Mouse (Mus musculus) heart, embryonic 14.5 days (tissue): ENCODE measurements around the gene Stx6. TPM values are rescaled to one million over a fixed set of nuclear protein-coding genes. Genes with fewer than 3 reads are reported as not detected.

Source experiments
- ATAC-seq: fragments of 200-750 bp; cut with Nextera tagmentation; 2 replicates; pipeline ENCODE4 v1.8.0; 2017; ENCODE audit warnings: low read depth, moderate TSS enrichment; ENCODE audit not compliant: insufficient number of reproducible peaks, insufficient read depth, low FRiP score
- H3K27ac ChIP-seq, 2 experiments: fragments of 200-500 bp in 1 of 2; fragments of 300-500 bp in 1 of 2; sonication (generic) in 1 of 2; replicated peaks in 1 of 2; 2 replicates each; pipeline ENCODE4 v1.5.1; 2012 to 2014; ENCODE audit warnings: low read depth in 2 of 2, low read length in 2 of 2, control low read depth in 1 of 2, mild to moderate bottlenecking in 1 of 2, mixed read lengths in 1 of 2; ENCODE audit not compliant: control insufficient read depth in 1 of 2, insufficient read depth in 1 of 2
- H3K27me3 ChIP-seq: fragments of 300-500 bp; sonication (generic); 2 replicates; pipeline ENCODE4 v1.6.1; 2014; ENCODE audit warnings: mild to moderate bottlenecking, low read length, control low read depth; ENCODE audit not compliant: control insufficient read depth, insufficient read depth
- H3K36me3 ChIP-seq: fragments of 300-500 bp; sonication (generic); 2 replicates; pipeline ENCODE4 v1.6.1; 2014; ENCODE audit warnings: mild to moderate bottlenecking, control low read depth, low read length, mixed read lengths; ENCODE audit not compliant: control insufficient read depth, insufficient read depth
- H3K4me1 ChIP-seq, 2 experiments: fragments of 200-500 bp in 1 of 2; fragments of 300-500 bp in 1 of 2; sonication (generic) in 1 of 2; 2 replicates each; pipeline ENCODE4 v1.6.1; 2012 to 2014; ENCODE audit warnings: low read length in 2 of 2, control low read depth in 1 of 2, mixed read lengths in 1 of 2; ENCODE audit not compliant: control insufficient read depth in 2 of 2, insufficient read depth in 2 of 2
- H3K4me2 ChIP-seq: fragments of 300-500 bp; sonication (generic); 2 replicates; pipeline ENCODE4 v1.6.1; 2014; ENCODE audit warnings: mild to moderate bottlenecking, low read length
- H3K4me3 ChIP-seq, 2 experiments: fragments of 200-500 bp in 1 of 2; fragments of 300-500 bp in 1 of 2; sonication (generic) in 1 of 2; 2 replicates each; pipeline ENCODE4 v1.5.1; 2012 to 2014; ENCODE audit warnings: low read length in 2 of 2, mild to moderate bottlenecking in 2 of 2, control low read depth in 1 of 2, low read depth in 1 of 2, moderate library complexity in 1 of 2; ENCODE audit not compliant: control insufficient read depth in 1 of 2, insufficient read depth in 1 of 2
- H3K9ac ChIP-seq: fragments of 300-500 bp; sonication (generic); 2 replicates; pipeline ENCODE4 v1.6.1; 2014; ENCODE audit warnings: mild to moderate bottlenecking, low read length
- H3K9me3 ChIP-seq: fragments of 300-500 bp; sonication (generic); 2 replicates; pipeline ENCODE4 v1.6.1; 2016; ENCODE audit warnings: low read length, control low read depth; ENCODE audit not compliant: control insufficient read depth
- WGBS: fragments of 180-500 bp; shearing (Covaris S2); extraction: QIAGEN DNeasy Blood & Tissue Kit; methylation state at CpG from one replicate; pipeline ENCODE4 v1.1.7; 2014; 5-methylcytosine and 5-hydroxymethylcytosine counted together
- polyA plus RNA-seq: library from polyadenylated mRNA; unstranded; fragments of >200 nt; fragmentation: Nextera tagmentation; extraction: Ambion mirVana; gene quantifications from 2 replicates; pipeline ENCODE4 v1.2.1, GENCODE M21; 2014

Gene Stx6
- polyA plus RNA-seq = 54.8 and 56.4 TPM in 2 replicates

DNA sequence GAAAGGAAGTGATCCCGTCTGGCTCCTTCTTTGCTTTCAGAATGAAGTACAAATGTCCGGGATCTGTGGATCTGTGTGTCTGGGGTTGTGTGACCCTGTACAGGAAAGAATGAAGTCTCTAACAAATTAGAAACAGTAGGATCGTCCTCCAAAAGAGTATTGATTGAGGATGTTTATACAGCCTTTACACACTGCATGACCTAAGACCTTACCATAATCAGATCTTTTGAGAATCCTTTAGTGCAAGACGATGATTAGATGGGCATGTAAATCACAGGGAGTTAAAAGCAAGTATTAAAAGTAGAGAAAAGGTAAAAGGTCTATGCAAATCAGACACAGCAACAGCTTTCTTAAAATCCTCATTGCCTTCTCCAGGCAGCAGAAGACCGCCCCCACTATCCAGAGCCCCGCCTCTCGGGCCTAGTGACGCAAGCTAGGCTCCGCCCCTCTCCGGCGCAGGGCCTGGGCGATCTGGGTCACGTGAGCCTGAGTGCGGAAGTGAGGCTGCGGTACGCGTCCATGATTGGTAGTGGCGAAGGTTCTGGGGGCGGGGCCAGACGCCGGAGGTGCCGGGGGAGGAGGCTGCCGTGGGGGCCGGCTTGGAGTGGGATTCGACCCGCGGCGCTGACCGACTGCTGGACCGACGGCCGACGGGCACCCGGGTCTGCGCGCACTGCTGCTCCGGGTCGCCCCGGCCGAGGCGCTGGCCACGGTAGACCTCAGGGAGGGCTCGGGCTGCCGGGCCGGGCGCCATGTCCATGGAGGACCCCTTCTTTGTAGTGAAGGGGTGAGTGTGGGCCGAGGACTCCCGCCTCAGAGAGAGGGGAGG lies at the start of gene Stx6:
Gene Stx6, plus strand, starts transcription at position 575 of the 829 bp plus-strand sequence.
- Histone ChIP-seq H3K4me2 (peak within 1 kb of the TSS; percentile 66), H3K9me3 (no peaks in the 10 kb centered on the region), H3K9ac (peak within 1 kb of the TSS; percentile 89), H3K27ac (peak within 1 kb of the TSS; percentile 76 to 88), H3K27me3 (no peaks in the 10 kb centered on the region), H3K4me1 (peaks cover 2 to 7% of the 10 kb centered on the region in 2 experiments; a peak in 1 of 4 replicates), H3K4me3 (peak within 1 kb of the TSS; percentile 96 to 98), H3K36me3 (no peaks in the 10 kb centered on the region)
- ATAC-seq = peak; percentile 96
- WGBS = 3% methylated on average over 48 of the region's 48 CpGs

- H3K9ac ChIP-seq = peak overlapping the region; percentile 25; the same call in 1 of the 2 replicates
- no peaks in the 10 kb centered on the region for H3K9me3 ChIP-seq
- H3K4me1 ChIP-seq = peaks cover 31 to 36% of the 10 kb centered on the region in 2 experiments
- H3K4me2 ChIP-seq = peak overlapping the region; percentile 42
- whole genome bisulfite sequencing = 11% methylated on average over 18 of the region's 18 CpGs
- no peaks in the 10 kb centered on the region for H3K27me3 ChIP-seq
- peak overlapping the region in 1 of 2 experiments; percentile 12; a peak in 1 of 4 replicates for H3K4me3 ChIP-seq
- ATAC-seq = no peak
- H3K36me3 ChIP-seq = no peaks in the 10 kb centered on the region
- peak overlapping the region; percentile 80 to 89 for H3K27ac ChIP-seq
Observed at GRCm38 (mm10) chr1:155109387-155110350, 48.8 kb upstream of the Stx6 start.

- no peak overlapping the region for H3K9ac ChIP-seq
- H3K4me2 ChIP-seq = no peak overlapping the region
- H3K36me3 ChIP-seq = no peaks in the 10 kb centered on the region
- no peaks in the 10 kb centered on the region for H3K27me3 ChIP-seq
- H3K27ac ChIP-seq = 0 out of 4 replicates have a peak overlapping the region, but pooled peaks of 1 of the 2 experiments have one; percentile 4
- ATAC-seq = no peak
- H3K4me3 ChIP-seq = no peak overlapping the region
- WGBS = 34% methylated on average over 6 of the region's 6 CpGs
- no peaks in the 10 kb centered on the region for H3K9me3 ChIP-seq
- H3K4me1 ChIP-seq = peaks cover 31 to 36% of the 10 kb centered on the region in 2 experiments
Observed at GRCm38 (mm10) chr1:155111491-155111890, 47.0 kb upstream of the Stx6 start.

DNA sequence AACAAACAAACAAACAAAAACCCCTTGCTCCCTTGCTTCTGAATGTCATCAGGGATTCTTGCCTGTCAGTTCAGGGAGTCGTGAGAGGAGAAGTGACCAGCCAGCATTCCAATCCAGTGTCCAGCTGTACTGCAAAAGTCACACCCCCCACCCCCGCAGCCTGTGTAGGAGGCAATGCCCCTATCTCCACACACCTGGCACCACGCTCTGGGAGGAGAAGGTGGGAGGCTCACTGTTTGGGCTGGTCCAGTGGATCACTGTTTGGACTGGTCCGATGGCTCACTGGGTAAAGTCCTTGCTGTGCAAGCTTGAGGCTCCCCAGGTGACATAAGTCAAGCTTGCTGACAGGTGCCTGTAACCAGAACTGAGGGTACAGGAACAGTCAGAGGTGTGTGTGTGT lies 46.4 kb upstream of the Stx6 start:
- ATAC-seq = no peak
- H3K9me3 ChIP-seq = no peaks in the 10 kb centered on the region
- H3K4me1 ChIP-seq = peaks cover 31 to 36% of the 10 kb centered on the region in 2 experiments
- no peak overlapping the region for H3K27ac ChIP-seq
- H3K9ac ChIP-seq = 0 out of 2 replicates have a peak overlapping the region, but pooled peaks have one; percentile 21
- H3K4me3 ChIP-seq = no peak overlapping the region
- no peaks in the 10 kb centered on the region for H3K36me3 ChIP-seq
- WGBS = 33% methylated on average over 4 of the region's 4 CpGs
- no peak overlapping the region for H3K4me2 ChIP-seq
- no peaks in the 10 kb centered on the region for H3K27me3 ChIP-seq

DNA sequence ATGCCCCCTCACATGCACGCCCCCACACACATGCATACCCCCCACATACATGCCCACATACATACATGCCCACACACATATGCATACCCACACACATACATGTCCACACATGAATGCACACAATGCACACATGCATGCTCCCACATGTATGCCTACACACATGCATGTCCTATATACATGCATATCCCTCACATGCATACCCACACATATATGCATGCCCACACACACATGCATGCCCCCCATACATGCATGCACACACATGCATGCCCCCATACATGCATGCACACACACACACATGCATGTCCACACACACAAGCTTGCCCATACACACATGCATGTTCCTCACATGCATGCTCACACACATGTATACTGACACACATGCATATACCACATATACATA lies 45.6 kb upstream of the Stx6 start:
- Histone ChIP-seq H3K27ac (no peak overlapping the region), H3K4me1 (peaks cover 31 to 36% of the 10 kb centered on the region in 2 experiments), H3K4me3 (no peak overlapping the region), H3K27me3 (no peaks in the 10 kb centered on the region), H3K4me2 (no peak overlapping the region), H3K9ac (no peak overlapping the region), H3K36me3 (no peaks in the 10 kb centered on the region), H3K9me3 (no peaks in the 10 kb centered on the region)
- 90% methylated on average over 1 of the region's 1 CpGs for WGBS
- no peak for ATAC-seq

DNA sequence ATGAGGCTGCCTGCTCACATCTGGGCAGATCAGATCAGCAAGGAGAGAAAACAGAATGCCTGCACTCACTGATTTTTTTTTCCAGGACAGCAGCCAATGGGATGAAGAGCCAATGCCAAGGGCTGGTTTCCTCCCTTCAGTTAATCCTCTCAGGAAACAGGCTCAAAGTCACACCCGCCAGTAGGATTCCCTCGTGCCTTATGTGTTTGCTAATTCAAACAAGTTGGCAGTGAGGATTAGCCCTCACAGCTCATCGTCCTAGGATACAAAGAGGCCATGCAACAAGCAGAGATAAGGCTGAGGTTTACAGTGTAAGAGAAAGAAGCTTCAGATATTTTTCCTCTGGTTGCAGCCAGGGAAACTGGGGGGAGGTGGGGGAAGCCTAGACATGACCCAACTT lies 44.6 kb upstream of the Stx6 start:
- Histone ChIP-seq H3K4me2 (no peak overlapping the region), H3K4me3 (no peak overlapping the region), H3K27ac (peak overlapping the region in 1 of 2 experiments; percentile 20; a peak in 1 of 4 replicates), H3K4me1 (peaks cover 23 to 27% of the 10 kb centered on the region in 2 experiments), H3K9ac (no peak overlapping the region), H3K27me3 (no peaks in the 10 kb centered on the region), H3K36me3 (no peaks in the 10 kb centered on the region), H3K9me3 (no peaks in the 10 kb centered on the region)
- no peak for ATAC-seq
- 8% methylated on average over 3 of the region's 3 CpGs for WGBS

DNA sequence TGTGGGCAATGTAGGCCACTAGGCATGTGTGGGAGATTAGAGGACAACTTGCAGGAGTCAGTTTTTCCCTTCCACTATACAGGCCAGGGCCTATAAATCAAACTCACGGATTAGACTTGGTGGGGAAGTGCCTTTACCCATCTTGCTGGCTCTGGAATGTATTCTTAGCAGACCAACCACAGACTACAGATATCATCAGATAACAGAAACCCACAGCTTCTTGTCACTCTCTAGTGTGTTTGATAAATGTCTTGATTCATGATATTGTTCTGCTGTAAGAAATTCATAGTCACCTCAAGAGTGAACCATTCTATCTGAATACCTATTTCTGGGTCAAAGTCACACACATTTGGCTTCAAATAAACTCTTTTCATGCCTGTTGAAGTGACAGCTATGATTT lies 38.8 kb upstream of the Stx6 start:
- Histone ChIP-seq H3K27ac (no peak overlapping the region), H3K9me3 (no peaks in the 10 kb centered on the region), H3K4me2 (no peak overlapping the region), H3K36me3 (no peaks in the 10 kb centered on the region), H3K27me3 (no peaks in the 10 kb centered on the region), H3K4me1 (peaks cover 0 to 3% of the 10 kb centered on the region in 2 experiments; a peak in 2 of 4 replicates), H3K9ac (no peak overlapping the region), H3K4me3 (no peak overlapping the region)
- WGBS = 74% methylated on average over 1 of the region's 1 CpGs
- no peak for ATAC-seq
